Mouse (Mus musculus) kidney, postnatal 10 days (tissue): Measurements from ENCODE around the gene Pank3.

Experiments used
- DNase-seq: peaks from one replicate; pipeline ENCODE4 v3.0.0; 2021; ENCODE audit warnings: mixed read lengths

Pank3 gene

DNA sequence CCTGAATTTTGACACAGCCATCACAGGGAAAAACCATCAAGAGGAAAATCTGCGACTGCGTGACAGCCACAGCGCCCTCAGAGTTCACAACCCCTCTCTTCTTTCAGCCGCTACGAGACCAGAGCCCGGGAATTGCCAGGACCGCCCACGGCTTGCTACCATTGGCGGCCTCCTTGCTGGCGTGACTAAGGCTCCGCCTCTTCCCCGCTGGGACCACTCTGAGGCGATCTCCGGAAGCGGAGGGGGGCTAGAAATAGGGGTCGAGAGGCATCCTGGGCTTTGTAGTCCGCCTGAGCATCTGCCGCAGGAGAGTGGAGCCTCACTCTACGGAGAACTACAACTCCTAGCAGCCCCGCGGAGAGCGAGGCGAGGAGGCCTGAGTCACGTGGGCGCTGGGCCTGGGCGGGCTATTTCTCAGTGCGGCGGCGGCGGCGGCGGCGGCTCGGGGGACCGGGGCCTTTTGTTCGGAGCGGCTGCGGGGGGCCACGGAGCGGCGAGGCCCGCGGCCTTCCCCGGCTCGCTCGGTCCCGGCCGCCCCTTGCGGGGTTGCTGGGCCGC, at the start of gene Pank3:
TSS of gene Pank3 (plus strand) at position 297 of the 558 bp plus-strand sequence.
- peak; percentile 97 for DNase-seq

DNA sequence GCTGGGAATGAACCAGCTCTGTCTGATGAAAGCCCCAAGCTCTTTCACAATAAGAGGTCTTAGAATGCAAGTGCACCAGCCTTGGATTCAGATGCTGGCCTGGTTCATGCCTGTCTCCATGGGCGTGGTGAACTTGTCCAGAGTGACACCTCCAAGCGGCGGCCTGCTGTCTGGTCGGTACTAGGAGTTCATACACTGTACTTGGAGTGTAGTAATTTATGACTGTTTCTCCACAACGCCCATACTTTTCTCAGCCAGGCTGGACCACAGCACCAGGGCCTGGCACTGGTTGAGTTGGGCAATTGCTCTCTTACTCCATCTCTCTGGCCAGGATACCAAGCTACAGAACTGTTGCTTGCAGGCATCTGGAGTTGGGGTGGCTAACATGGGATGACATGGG, 45.4 kb upstream of the Pank3 start:
- DNase-seq = no peak

DNA sequence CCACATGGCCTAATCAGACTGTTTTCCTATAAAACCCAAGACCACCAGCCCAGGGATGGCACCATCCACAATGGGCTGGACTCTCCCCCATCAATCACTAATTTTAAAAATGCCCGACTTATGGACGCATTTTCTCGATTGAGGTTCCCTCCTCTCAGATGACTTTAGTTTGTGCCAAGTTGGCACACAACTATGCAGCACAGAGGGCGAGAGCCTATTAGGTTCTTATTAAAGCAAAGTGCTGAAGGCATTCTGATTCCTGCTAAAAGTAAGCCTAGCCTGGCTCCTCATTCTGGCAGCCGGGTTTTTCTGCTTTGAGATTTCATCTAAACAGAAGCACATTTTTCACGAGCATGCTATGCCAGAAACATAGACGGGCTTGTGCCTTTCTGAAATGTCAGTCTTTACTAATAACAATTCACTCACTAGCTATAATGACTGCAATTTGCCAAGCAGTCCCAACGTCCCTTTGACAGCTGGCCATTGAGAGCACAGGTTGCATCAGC, 42.9 kb upstream of the Pank3 start:
- DNase-seq = no peak

DNA sequence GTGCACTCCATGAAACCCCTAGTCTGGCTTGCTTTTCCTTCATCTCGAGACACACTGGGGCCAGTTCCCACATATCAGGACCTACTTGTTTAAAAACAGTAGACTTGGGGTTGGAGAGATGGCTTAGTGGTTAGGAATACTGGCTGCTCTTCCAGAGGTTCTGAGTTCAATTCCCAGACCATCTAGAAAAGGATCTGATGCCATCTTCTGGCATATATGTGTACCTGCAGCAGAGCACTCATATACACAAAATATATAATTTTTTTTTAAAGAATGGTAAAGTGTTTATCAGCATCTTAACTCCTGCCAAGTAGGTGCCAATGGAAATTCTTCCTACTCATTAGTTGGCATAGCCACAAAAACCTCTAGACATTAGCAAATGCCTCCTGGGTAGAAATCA, 41.1 kb upstream of the Pank3 start:
- DNase-seq = no peak

DNA sequence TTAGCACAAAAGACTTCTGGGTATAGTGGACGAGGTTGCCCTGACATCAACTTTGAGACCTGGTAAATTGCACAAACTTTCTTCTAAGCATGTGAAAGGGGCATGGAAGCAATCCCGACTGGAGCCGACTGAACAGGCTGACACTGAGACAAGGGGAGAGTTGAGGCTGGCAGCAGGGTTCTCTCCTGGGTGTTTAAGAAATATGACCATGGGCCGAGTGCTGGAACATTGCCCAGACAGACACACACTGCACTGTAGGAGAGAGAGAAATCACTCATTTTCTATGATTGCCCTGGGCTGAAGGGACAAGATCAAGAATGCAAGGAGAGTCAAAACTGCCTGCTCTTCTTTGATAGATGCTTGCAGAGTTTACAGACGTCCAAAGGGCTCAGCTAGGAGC, 40.1 kb upstream of the Pank3 start:
- DNase-seq = peak; percentile 19

DNA sequence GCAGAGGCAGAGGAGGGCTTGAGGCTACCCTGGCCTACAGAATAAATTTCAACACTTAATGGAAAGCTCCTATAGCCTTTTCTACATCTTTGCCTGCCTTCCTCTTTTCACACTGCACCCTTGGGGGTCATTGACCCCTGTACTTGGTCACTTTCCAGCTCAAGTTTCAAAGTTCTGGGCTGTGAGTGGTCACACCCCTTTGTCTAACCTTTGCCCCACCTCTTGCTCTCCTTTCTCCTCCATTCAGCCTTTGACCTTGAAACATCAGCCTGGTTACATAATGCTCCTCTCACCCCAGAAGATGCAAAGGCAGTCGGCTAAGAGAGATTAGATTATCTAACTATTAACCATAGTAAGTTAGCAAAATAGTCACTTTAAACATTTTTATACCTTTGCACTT, 36.9 kb upstream of the Pank3 start:
- peak; percentile 15 for DNase-seq

DNA sequence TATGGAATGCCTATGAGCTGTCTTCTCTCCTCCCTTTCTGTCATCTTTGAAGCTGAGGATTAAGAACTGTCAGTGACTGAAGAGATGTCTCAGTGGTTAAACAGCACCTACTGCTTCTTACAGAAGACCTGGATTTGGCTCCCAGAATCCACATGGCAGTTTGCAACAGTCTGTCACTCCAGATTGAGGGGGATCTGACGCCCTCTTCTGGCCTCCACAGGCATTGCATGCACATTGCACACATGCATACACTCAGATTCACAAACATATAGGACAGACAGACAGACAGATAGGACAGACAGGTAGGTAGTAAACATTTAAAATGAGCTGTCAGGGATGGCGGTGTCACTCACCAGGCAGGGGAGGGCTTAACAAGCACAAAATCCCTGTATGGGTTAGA, 32.5 kb upstream of the Pank3 start:
- no peak for DNase-seq

DNA sequence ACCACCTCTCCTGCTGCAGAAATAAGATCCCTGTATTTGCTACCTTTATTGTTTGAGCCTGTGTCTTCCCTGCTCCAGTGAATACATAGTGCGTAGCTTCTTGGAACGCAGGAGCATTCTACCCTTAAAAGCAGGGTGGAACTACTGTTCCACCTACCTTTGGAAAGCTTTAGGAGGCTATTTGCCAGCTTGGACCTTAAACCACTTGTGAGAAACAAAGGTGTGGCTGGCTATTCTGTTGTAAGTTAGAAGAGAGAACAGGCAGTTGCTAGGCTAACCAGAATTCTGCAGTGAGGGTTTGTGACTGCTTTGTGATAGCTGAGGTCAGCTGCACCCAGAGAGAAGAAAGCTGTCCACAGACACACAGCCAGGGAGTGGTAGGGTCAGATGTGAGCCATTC, 32.0 kb upstream of the Pank3 start:
- DNase-seq = no peak

DNA sequence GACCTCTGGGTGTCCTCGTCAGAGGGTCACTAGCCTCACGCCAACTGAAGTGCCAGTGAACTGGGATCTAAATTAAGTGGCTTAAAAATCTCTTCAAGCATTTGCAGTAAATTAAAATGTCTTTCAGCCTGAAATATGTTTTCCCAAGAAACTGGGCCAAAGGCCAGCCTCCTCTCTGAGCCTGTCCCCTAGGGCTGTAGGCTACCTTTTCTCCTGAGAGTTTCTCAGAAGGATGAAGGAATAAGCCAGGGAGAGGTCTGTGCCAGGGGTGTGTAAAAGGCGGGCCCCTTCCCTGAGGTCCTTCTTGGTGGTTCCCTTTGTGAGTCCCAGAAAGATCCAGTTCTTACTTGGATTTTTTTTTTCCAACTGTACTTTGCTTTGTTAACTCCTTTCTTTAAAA, 31.2 kb upstream of the Pank3 start:
- DNase-seq = no peak

DNA sequence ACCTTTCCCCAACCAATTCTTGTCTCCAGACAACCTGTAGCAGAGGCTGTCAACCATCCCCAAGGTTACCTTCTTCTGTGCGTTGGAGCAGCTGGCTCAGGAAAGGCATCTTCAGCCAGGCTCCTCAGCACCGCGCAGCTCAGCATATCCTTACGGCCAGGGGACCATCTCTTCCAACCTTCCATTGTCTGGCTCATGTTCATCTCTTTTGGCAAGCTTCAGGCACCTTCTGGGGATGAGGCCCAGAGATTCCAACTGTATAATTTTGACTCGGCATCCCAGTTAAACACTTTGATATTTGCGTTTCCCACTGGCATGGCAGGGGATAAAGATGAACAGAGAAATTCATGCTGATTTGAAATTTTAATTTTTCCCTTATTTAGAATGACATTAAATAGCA, 25.7 kb upstream of the Pank3 start:
- no peak for DNase-seq

DNA sequence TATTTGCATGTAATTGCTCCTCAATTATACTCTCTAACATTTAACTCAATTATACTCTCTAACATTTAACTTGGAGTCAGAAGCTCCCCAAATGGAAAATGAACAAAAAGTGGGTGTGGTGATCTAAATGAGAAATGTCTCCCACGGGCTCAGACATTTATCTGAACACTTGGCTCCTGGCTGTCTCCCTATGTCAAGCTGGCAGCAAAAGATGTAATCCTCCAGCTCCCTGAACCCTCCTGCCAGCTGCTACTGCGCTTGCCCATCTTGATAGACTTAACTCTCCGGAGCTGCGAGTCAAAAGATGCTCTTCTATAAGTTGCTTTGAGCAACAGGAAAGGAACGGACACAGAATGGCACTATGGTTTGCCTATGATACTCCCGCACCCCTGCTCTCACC, 24.7 kb upstream of the Pank3 start:
- no peak for DNase-seq

DNA sequence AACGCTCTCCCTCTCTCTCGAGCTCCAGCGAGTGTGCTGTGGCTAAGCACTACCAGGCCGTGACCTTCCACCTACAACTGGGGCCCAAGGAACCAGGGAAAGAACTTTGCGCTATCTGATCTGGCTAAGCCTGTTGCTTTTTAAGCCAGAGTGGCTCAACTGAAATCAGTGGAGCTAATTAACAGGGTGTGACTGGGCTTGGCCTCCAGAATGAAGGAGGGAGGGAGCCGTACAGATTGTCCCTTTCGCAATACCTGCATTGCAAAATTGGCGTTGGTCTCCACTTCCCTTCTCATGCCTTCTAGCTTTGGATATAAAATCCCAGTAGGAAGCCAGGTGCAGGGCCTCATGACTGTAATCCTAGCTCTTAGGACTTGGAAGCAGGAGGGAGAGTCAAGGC, 18.7 kb upstream of the Pank3 start:
- peak; percentile 32 for DNase-seq

DNA sequence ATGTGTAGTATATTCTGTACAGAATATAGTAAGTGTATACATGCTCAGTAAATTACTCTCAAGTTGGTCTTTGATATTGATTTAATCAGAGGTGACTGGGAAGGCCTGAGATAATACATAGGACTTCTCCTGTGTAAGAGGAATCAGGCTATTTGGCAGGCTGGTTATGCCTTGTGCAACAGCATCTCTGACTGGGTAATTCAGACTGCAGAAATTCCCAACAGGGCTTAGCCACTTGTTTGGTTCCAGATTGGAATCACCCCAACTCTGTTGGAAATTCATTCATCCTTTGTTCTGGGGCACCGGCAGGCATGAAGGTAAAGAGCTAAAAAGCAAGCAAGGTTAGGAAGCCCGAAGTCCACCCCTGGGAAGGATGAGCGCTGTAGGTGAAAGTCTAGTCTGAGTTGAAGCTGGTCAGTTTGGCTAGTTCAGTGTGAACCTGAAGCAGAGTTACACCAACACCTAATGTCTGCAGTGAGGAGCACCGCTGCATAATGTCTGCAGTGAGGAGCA, 14.3 kb upstream of the Pank3 start:
- no peak for DNase-seq

DNA sequence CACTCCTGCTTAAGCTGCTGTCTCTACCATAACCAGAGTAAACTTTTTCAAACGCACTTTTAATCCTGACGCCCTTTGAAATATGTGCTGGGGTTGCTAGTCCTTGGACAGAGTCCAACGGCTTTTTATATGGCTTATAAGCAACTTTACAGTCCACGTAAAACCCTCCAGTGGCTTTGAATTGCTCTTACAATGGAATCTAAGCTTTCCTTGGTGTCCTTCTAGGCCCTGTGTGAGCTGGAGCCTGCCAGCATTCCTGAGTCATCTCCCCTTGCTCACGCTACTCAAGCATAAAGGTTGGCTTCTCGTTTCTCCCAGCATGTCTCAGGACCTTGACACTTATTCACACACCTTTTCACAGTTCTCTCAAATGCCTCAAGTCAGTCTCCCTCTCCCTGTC, 13.7 kb upstream of the Pank3 start:
- DNase-seq = no peak

DNA sequence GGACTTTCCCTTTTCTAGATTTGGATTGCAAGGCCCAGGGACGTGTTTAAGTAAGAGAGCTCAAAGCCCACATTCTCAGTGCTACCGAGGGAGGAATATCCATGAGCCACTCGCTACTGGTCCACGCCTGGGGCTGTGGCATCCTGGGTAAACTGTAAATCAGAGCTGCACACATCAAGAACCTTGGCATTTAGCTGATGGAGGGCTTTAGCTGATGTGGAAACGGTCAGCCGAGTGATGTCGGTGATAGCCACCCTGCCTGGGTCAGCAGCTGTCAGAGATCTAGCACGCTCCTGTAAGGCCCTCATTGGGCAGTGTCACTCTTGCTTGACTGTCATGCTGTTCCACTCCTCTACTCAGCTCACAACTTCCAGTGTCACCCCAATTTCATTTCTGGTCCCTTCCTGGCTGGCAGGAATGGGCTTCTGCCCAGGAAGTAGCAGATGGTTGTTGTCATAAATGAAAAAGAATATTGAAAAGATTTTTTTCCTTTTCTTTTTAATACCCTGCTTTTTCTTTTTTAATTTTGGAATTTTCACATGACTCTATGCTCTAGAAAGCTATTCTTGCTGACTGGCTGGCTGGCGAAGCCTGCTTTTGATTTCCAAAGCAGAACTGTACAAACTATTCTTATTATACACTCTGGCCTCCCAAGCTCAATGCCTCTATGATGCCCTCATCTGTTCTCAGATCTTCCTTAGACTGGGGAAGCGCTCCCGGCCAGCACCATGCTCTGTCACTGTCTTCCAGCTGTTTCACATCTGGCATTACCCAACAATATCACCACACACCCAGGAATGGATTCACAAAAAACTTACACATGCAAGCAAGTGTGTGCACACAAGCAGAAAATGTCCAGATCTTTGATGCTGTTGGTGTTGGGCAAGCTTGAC, 12.6 kb upstream of the Pank3 start:
- DNase-seq = no peak

DNA sequence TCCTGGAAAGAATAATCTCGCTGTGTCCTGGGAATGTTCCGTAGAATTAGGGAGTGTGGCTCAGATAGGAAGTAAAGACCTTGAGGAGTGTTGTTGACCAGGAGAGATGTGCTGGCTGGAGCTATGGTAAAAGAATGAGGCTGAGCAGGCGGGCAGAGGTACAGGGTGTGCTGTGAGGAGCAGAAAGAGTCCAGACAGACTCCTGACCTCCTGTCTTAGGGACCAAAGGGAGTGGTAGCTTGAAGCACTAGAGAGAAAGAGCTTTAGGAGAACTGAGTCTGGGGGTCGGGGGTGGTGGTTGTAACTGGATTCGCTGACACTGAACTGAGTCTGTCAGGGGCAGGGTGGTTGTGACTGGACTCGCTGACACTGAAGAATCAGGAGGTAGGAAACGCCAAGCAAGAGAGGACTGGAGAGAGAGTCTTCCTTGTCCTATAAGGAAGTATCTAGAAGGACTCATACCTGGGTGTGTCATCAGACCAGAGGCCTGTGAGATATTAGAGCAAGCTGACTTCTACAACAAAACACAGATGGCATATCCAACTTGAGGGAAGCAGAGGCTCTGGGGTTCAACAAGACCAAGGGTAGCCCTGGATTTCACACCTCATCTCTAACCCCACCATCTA, 9.2 kb upstream of the Pank3 start:
- DNase-seq = no peak

DNA sequence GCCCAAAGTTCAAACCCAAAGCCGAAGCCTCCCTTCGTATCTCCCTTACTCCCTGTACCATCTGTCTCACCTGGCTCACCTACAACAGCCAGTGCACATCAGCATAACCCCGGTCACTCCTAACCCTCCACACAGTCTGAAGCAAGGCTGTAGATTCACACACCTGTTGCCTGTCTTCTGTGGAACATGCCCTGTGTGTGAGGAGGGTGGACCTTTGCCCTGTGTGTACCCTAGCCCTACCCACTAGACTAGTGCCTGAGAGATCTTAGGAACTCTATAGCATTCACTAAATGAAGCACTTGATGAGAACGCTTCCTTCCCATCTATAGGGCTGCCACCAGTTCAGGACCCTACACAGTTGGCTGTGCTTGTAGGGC, 8.7 kb upstream of the Pank3 start:
- DNase-seq = no peak

DNA sequence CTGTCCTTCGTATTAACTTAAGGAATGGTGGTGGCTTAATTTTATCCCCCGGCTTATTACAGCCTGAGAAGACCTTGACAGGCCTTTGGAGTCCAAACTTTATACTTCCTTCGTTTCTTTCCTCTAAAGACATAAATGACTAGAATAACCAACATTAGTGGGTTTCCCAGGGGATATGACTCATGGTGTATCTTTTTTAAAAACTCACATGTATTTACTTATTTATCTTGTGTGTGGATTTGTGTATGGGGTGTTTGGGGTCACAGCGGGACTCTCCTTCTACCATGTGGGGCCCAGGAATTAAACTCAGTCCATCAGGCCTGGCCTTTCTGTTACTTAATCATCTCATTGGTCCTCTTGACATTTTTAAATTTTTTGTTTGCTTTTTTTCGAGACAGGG, 2.4 kb upstream of the Pank3 start:
- no peak for DNase-seq

DNA sequence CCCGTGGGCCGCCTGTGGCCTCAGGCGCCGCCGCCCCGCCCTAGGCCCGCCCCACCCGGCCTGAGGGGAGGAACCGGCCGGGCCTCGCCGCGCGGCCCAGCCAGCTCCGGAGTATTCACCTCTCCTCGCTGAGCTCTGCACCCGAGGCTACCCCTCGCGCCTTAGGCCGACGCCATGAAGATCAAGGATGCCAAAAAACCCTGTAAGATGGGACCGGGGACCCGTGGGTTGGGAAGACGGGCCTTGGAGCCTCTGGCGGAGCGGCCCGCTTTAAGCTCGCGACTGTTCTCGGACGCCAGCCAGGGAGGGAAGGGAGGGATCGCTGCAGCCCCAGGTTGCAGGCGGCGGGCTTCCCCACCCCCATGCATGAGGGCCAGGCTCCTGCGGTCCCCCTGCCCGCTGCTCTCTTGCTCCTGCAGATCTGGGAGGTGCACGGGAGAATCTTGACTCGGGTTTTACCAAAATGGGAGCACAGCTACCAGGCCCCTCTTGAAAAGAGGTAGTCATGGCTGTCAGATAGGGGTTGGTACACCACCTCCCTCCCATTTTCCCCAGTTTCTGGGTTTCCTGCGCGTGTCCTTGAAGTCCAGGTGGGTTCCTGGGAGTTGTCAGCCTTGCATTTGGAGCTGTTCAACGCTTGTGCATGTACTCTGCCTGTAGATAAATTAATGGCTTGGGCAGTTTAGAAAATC, 608 bp downstream of the Pank3 start:
- DNase-seq = peak; percentile 88

DNA sequence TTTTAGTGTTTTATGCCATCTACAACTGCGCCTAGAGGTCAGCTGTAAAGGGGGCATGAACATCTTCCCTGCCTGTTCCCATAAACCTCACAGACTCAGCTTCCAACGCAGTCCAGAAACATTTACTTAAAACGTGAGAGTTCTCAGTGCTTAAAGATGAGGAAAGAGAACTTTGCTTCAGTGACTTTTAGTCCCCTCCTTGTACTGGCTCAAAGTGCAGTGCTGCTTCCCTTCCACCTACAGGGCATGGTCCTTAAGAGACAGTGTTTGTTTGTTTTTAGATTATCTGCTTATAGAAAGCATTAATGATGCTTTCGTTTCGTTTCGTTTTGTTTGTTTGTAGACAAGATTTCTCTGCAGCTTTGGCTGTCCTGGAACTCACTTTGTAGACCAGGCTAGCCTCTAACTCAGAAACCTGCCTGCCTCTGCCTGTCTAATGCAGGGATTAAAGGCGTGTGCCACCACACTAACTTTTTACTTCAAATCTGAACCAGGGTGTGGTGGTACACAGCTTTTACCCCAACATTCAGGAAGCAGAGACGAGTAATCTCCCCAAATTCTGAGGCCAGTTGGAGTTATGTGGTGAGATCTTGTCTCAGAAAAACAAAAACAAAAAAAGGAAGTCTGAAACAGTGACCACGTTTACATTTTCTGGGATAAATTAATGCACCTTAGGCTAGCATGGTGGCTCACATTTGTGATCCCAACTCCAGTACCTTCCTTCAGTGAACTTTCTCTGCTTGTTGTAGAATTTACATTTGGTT, 1.6 kb downstream of the Pank3 start:
- DNase-seq = no peak

DNA sequence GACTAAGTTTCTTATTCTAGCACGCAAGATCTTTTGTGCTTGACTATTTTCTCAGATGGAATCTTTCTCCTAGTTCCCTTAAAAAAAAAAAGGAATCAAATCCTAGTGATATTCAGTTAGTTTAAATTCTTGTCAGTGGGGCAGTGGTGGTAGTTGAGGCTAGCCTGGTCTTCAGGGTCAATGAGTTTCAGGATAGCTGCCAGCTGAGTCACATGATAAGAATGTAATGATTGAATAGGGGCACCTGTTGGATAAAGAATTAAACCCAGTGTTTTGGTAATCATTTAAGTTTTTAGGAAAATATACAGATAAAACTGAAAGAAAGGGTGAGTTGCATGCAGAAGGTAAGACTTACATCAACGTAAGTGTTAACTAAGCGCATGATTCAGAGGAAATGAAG, 6.3 kb downstream of the Pank3 start:
- no peak for DNase-seq

DNA sequence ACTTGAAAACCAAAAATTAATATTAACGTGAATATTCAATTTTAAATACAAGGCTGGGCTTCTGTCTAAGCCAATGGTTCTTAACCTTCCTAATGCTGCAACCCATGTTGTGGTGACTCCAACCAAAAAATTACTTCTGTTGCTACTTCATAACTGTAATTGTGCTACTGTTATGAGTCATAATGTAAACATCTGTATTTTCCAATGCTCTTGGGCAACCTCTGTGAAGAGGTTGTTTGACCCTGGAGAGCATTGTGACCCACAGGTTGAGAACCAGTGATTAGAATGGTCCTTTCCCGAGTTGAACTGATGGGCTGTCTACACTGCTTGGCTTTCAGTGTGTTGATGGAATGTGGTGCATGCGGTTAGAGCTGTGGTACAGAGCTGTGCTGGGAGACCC, 7.2 kb downstream of the Pank3 start:
- DNase-seq = no peak

DNA sequence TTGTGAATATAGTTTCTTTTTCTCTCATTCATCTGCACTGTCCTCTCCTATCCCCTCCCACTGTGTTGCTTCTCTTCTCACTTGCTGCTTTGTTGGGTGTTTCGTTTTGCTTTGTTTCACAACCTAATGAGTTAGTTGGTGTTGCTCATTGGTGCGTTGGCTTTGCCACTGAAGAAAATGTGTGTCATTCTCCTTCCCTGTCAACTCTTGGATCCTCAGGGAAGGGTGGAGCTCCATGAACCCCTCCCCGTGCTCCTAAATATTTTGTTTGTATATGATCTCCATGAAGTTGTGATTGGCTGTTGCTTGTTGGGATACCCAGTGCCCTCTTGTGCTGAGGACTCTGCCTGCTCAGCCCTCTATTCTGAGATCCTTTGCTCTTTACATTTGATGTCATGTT, 11.1 kb downstream of the Pank3 start:
- DNase-seq = no peak
